Mouse (Mus musculus): ENCODE measurements around the gene Klhl21. TPM values are rescaled to one million over a fixed set of nuclear protein-coding genes. Genes with fewer than 3 reads are reported as not detected.

Gene Klhl21
- polyA plus RNA-seq, 1 experiment from 2014 or later = 41.4 TPM

- H3K27me3 ChIP-seq (replicated peaks) = no peaks in the 10 kb centered on the region
- H3K4me3 ChIP-seq = peak within 1 kb of the TSS; percentile 99
- peak within 1 kb of the TSS; percentile 89 for H3K4me2 ChIP-seq
- H3K27ac ChIP-seq (ENCODE audit: poor library complexity, severe bottlenecking) = peak within 1 kb of the TSS; percentile 90
- H3K9me3 ChIP-seq (replicated peaks) = no peaks in the 10 kb centered on the region
- peak within 1 kb of the TSS; percentile 100 for H3K9ac ChIP-seq
- under 1% methylated on average over 93 of the region's 94 CpGs for WGBS
- H3K4me1 ChIP-seq (replicated peaks) = peaks cover 32% of the 10 kb centered on the region
- peak; percentile 97 for ATAC-seq (ENCODE audit: insufficient number of reproducible peaks, low FRiP score)
- peaks cover 19% of the 10 kb centered on the region for H3K36me3 ChIP-seq
Observed at GRCm38 (mm10) chr4:151996173-151996950, 12.2 kb upstream of the Klhl21 start, which contains the start of gene Phf13. TSS of gene Phf13 (minus strand) at chr4:151996258.

GRCm38 (mm10) chr4:151996951-151997222 is 11.7 kb upstream of the Klhl21 start:
- Histone ChIP-seq H3K9me3 (replicated peaks) (no peaks in the 10 kb centered on the region), H3K27ac (ENCODE audit: poor library complexity, severe bottlenecking) (peak overlapping the region; percentile 90), H3K27me3 (replicated peaks) (no peaks in the 10 kb centered on the region), H3K4me1 (replicated peaks) (peaks cover 32% of the 10 kb centered on the region), H3K36me3 (peaks cover 14% of the 10 kb centered on the region), H3K4me3 (peak overlapping the region; percentile 99), H3K4me2 (peak overlapping the region; percentile 67), H3K9ac (peak overlapping the region; percentile 85)
- no peak for ATAC-seq (ENCODE audit: insufficient number of reproducible peaks, low FRiP score)
- WGBS = 3% methylated on average over 13 of the region's 13 CpGs

GRCm38 (mm10) chr4:151997701-151998100 is 10.9 kb upstream of the Klhl21 start:
- Histone ChIP-seq H3K4me2 (peak overlapping the region; percentile 67), H3K27me3 (replicated peaks) (no peaks in the 10 kb centered on the region), H3K9me3 (replicated peaks) (no peaks in the 10 kb centered on the region), H3K9ac (peak overlapping the region; percentile 85), H3K27ac (ENCODE audit: poor library complexity, severe bottlenecking) (no peak overlapping the region), H3K36me3 (peaks cover 6% of the 10 kb centered on the region), H3K4me1 (replicated peaks) (peaks cover 32% of the 10 kb centered on the region), H3K4me3 (peak overlapping the region; percentile 99)
- 48% methylated on average over 3 of the region's 3 CpGs for WGBS
- ATAC-seq (ENCODE audit: insufficient number of reproducible peaks, low FRiP score) = no peak

- Histone ChIP-seq H3K36me3 (no peaks in the 10 kb centered on the region), H3K9me3 (replicated peaks) (no peaks in the 10 kb centered on the region), H3K27me3 (replicated peaks) (no peaks in the 10 kb centered on the region), H3K27ac (ENCODE audit: poor library complexity, severe bottlenecking) (no peak overlapping the region), H3K4me3 (no peak overlapping the region), H3K4me2 (no peak overlapping the region), H3K4me1 (replicated peaks) (peaks cover 16% of the 10 kb centered on the region), H3K9ac (no peak overlapping the region)
- WGBS = 51% methylated on average over 3 of the region's 3 CpGs
- ATAC-seq (ENCODE audit: insufficient number of reproducible peaks, low FRiP score) = no peak
Observed at GRCm38 (mm10) chr4:151999481-151999880, 9.1 kb upstream of the Klhl21 start.

- peaks cover 15% of the 10 kb centered on the region for H3K4me1 ChIP-seq (replicated peaks)
- no peaks in the 10 kb centered on the region for H3K9me3 ChIP-seq (replicated peaks)
- no peaks in the 10 kb centered on the region for H3K36me3 ChIP-seq
- H3K9ac ChIP-seq = no peak overlapping the region
- H3K4me2 ChIP-seq = no peak overlapping the region
- no peaks in the 10 kb centered on the region for H3K27me3 ChIP-seq (replicated peaks)
- ATAC-seq (ENCODE audit: insufficient number of reproducible peaks, low FRiP score) = no peak
- no peak overlapping the region for H3K4me3 ChIP-seq
- H3K27ac ChIP-seq (ENCODE audit: poor library complexity, severe bottlenecking) = no peak overlapping the region
- 38% methylated on average over 4 of the region's 4 CpGs for WGBS
Observed at GRCm38 (mm10) chr4:152000906-152001305, 7.7 kb upstream of the Klhl21 start.

GRCm38 (mm10) chr4:152001335-152001734 is 7.3 kb upstream of the Klhl21 start:
- no peak for ATAC-seq (ENCODE audit: insufficient number of reproducible peaks, low FRiP score)
- WGBS = 65% methylated on average over 4 of the region's 4 CpGs
- H3K36me3 ChIP-seq = no peaks in the 10 kb centered on the region
- H3K27ac ChIP-seq (ENCODE audit: poor library complexity, severe bottlenecking) = no peak overlapping the region
- no peaks in the 10 kb centered on the region for H3K9me3 ChIP-seq (replicated peaks)
- no peak overlapping the region for H3K4me3 ChIP-seq
- H3K9ac ChIP-seq = no peak overlapping the region
- H3K4me1 ChIP-seq (replicated peaks) = peaks cover 15% of the 10 kb centered on the region
- H3K27me3 ChIP-seq (replicated peaks) = no peaks in the 10 kb centered on the region
- no peak overlapping the region for H3K4me2 ChIP-seq

- ATAC-seq (ENCODE audit: insufficient number of reproducible peaks, low FRiP score) = no peak
- H3K4me2 ChIP-seq = no peak overlapping the region
- WGBS = 83% methylated on average over 3 of the region's 3 CpGs
- no peak overlapping the region for H3K9ac ChIP-seq
- H3K27ac ChIP-seq (ENCODE audit: poor library complexity, severe bottlenecking) = no peak overlapping the region
- no peaks in the 10 kb centered on the region for H3K27me3 ChIP-seq (replicated peaks)
- no peak overlapping the region for H3K4me3 ChIP-seq
- H3K4me1 ChIP-seq (replicated peaks) = peaks cover 19% of the 10 kb centered on the region
- no peaks in the 10 kb centered on the region for H3K36me3 ChIP-seq
- no peaks in the 10 kb centered on the region for H3K9me3 ChIP-seq (replicated peaks)
Observed at GRCm38 (mm10) chr4:152002063-152002462, 6.5 kb upstream of the Klhl21 start.

GRCm38 (mm10) chr4:152006137-152006536 is 2.5 kb upstream of the Klhl21 start:
- H3K36me3 ChIP-seq = no peaks in the 10 kb centered on the region
- no peak overlapping the region for H3K4me2 ChIP-seq
- no peak for ATAC-seq (ENCODE audit: insufficient number of reproducible peaks, low FRiP score)
- H3K9me3 ChIP-seq (replicated peaks) = no peaks in the 10 kb centered on the region
- H3K4me1 ChIP-seq (replicated peaks) = peaks cover 25% of the 10 kb centered on the region
- H3K9ac ChIP-seq = no peak overlapping the region
- no peaks in the 10 kb centered on the region for H3K27me3 ChIP-seq (replicated peaks)
- 72% methylated on average over 6 of the region's 6 CpGs for WGBS
- no peak overlapping the region for H3K27ac ChIP-seq (ENCODE audit: poor library complexity, severe bottlenecking)
- no peak overlapping the region for H3K4me3 ChIP-seq

- WGBS = 33% methylated on average over 3 of the region's 3 CpGs
- Histone ChIP-seq H3K9me3 (replicated peaks) (no peaks in the 10 kb centered on the region), H3K4me1 (replicated peaks) (peaks cover 31% of the 10 kb centered on the region), H3K4me3 (no peak overlapping the region), H3K4me2 (peak overlapping the region; percentile 86; the same call in 1 of the 2 replicates), H3K36me3 (no peaks in the 10 kb centered on the region), H3K9ac (0 out of 2 replicates have a peak overlapping the region, but pooled peaks have one; percentile 91), H3K27ac (ENCODE audit: poor library complexity, severe bottlenecking) (peak overlapping the region; percentile 95), H3K27me3 (replicated peaks) (no peaks in the 10 kb centered on the region)
- ATAC-seq (ENCODE audit: insufficient number of reproducible peaks, low FRiP score) = no peak
Observed at GRCm38 (mm10) chr4:152006812-152007211, 1.8 kb upstream of the Klhl21 start.

- Histone ChIP-seq H3K27me3 (replicated peaks) (no peaks in the 10 kb centered on the region), H3K9ac (peak overlapping the region; percentile 91), H3K4me2 (peak overlapping the region; percentile 86), H3K36me3 (peaks cover 8% of the 10 kb centered on the region), H3K4me1 (replicated peaks) (peaks cover 39% of the 10 kb centered on the region), H3K9me3 (replicated peaks) (no peaks in the 10 kb centered on the region), H3K27ac (ENCODE audit: poor library complexity, severe bottlenecking) (peak overlapping the region; percentile 95), H3K4me3 (peak overlapping the region; percentile 72)
- ATAC-seq (ENCODE audit: insufficient number of reproducible peaks, low FRiP score) = no peak
- WGBS = 4% methylated on average over 8 of the region's 8 CpGs
Observed at GRCm38 (mm10) chr4:152007481-152008147, 989 bp upstream of the Klhl21 start.

GRCm38 (mm10) chr4:152008148-152008500 is 479 bp upstream of the Klhl21 start:
- WGBS = 1% methylated on average over 14 of the region's 14 CpGs

More at GRCm38 (mm10) chr4:152008148-152008500, 479 bp upstream of the Klhl21 start:
- Histone ChIP-seq H3K4me1 (replicated peaks) (peaks cover 44% of the 10 kb centered on the region), H3K27me3 (replicated peaks) (no peaks in the 10 kb centered on the region), H3K27ac (ENCODE audit: poor library complexity, severe bottlenecking) (peak overlapping the region; percentile 95), H3K4me3 (peak overlapping the region; percentile 72), H3K36me3 (peaks cover 13% of the 10 kb centered on the region), H3K9me3 (replicated peaks) (no peaks in the 10 kb centered on the region), H3K4me2 (peak overlapping the region; percentile 86), H3K9ac (peak overlapping the region; percentile 91)
- no peak for ATAC-seq (ENCODE audit: insufficient number of reproducible peaks, low FRiP score)

Data from heart, embryonic 12.5 days (tissue).